Mouse (Mus musculus) kidney, postnatal 25 days (tissue): ENCODE measurements around the gene Prx.
"Not testable (repeated sequence)": the region's sequence is repeated elsewhere in the genome, so short reads cannot be mapped to it uniquely, and the experiment has no call there.

Source experiments
- DNase-seq, 2 experiments: peaks; one replicate each; pipeline ENCODE4 v3.0.0; 2021; ENCODE audit warnings: mixed read lengths in 2 of 2

Gene Prx

DNA sequence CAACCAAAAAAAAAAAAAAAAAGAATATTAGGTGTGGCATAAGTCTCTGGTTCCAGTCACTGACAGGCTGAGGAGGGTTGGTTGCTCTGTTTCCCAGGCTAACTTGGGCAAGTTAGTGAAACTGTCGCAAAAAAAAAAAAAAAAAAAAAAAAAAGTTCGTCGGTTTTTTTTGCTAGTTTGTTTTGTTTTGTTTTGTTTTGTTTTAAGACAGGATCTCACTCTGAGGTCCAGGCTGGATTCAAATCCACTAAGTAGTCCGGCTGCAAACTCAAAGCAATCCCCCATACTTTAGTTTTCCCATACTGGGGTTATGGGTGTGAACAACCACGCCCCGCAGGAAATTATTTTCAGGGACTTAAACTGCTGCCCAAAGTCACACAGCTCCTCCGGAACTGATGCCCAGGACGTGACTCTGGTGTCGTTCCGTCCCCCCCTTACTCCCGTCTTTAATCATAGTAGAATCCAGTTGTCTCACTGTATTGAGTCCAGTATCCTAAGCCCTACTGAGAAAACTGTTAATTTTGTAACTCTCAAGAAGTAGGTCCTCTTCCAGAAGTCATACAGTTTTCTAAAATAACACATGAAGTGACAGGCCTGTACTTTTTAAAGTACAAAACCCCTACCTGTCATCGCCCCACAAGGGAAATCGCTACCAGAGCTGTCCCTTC lies 12.9 kb upstream of the Prx start:
- DNase-seq = peak; percentile 56 to 69

DNA sequence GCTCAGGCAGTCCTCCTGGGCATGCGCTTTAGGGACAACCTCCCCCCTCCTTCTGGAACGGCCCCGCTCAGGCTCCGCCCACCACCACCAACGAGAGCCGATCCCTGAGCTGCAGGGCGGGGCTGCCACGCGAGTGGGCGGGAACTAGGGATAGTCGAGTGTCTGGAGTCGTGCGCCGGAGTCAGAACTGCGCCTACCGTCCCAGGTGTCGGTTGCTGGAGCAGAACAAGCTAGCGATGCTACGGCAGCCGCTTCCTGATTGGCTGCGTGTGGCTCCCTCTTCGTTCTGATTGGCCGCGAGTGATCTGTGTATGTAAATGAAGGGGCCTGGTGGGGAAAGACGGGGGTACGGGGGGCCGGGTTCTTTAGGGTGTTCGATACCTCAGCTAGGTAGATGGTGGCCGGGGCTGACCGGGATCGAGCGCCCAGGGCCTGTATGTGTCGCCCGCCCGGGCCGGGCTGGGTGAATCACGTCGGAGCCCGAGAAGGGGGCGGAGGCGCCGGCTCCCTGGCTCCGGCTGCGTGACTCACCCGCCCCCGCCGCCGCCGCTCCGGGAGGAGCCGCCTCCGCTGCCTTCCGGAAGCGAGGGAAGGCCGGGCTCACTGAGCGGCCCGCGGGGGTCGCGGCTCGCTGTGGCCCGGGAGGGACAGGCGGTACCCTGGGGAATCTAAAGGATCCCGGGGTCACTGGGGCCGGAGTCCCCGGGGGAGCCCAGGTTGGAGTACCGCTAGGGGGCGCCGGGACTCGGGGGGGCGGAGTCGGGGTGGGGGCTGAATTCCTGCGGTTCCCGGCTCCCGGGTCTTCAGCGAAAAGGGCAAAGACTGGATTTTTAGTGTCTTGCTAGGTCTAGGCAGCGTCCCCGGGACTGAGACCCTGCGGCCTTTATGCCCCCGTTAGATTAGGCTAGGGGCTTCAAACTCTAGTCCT lies 12.1 kb upstream of the Prx start, which contains the start of gene Sertad1:
Gene Sertad1 (plus strand): TSS at position 141 of the 928 bp plus-strand sequence.
- peak; percentile 100 for DNase-seq

DNA sequence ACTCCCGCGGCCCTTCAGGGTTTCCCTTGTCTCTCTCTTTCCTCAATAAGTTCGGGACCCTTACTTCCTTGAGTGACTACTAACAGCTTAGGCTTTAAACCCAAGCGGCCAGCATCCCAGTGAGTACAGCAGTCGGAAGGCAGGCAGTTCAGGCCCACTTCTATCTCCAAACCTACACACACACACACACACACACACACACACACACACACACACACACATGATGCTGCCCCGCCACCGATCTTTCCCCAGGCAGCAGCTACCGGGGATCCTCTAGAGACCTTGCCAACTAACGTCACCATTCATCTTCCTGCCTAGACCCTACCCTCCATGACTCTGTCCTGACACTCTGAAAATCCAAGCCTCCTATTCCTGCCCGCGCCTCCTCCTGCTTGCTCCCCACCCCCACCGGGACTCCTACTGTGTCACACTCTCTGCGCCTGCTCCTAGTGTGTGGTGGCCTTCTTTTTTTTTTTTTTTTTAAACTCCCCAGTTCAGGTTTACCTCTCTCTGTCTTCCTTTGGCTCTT lies 11.3 kb upstream of the Prx start:
- DNase-seq = peak; percentile 85 to 88

GRCm38 (mm10) chr7:27489270-27489869 lies 9.8 kb upstream of the Prx start:
- DNase-seq = no peak

- no peak for DNase-seq
These were observed 8.9 kb upstream of the Prx start for GRCm38 (mm10) chr7:27490227-27490542.

DNA sequence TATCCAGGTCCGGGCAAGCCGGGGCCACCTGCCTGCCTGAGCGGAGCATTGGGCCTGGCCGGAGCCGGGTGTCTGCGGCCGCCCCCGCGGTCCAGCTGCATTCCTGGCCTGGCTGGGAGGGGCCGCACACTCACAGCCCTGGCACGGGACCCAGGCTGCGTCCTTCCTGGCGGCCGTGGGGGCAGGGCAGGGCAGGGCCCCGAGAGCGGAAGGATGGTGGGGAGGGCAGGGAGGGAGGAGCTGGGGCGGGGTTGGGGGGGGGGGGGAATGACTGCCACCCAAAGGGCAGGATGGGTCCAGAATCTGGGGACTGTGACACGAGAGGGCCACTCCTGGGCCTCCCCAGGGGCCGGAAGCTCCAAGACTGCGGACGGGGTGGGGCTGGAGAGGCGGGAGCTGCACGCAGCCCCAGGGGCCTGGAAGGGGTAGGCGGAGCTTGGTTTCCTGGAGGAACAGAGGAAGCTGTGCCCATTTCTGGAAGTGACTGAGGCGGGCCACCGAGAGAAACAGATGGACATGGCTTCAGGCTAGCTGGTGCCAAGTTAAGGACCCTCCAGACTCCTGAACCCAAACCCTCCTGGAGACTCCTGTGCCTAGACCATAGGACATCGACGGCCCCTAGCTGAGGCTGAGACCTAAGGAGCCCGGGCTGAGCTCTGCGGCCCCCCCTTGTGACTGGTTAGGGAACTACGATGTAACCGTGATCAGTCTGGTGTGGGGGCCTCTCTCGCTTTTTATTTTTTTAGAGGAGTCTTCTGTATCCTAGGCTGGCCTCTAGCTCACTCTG lies 8.4 kb upstream of the Prx start:
- peak; percentile 96 to 98 for DNase-seq

- DNase-seq = peak; percentile 39 to 71
These were observed 7.3 kb upstream of the Prx start for GRCm38 (mm10) chr7:27491856-27492255.

DNA sequence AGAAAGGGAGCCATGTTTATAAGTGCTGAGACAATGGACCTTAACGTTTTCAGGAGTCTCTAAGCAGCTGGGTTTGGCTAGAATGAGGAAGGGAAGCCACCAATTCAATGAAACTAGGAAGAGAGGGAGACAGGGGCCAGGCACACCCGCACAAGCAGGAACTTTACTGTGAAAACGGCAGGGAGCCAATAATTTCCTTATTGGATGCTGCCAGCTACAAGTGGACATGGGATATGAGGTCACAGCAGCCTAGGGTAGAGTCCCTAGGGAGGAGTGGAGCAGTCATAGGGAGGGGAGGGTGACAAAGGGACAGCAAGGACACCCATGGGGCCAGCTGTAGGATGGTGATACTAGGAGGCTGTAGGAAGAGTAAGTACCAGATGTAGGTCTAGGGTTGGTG lies 6.1 kb upstream of the Prx start:
- DNase-seq = no peak

DNA sequence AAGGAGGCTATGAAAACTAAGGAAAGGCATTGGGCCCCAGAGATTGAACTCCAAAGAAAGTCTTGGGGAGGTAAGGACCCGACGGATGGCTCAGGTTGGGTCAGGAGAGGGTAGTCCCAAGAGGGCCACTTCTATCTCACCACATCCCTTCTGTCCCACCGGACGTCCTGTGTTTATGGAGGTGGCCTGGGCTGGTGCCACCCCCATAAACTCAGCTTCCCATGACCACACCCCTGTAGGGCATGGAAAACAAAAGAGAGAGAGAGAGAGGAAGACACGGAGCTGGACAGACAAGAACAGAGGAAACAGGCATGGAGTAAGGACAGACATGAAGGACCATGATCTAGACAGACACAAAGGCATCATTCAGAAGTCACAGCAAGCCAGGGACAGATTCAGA lies 5.7 kb upstream of the Prx start:
- no peak for DNase-seq

DNA sequence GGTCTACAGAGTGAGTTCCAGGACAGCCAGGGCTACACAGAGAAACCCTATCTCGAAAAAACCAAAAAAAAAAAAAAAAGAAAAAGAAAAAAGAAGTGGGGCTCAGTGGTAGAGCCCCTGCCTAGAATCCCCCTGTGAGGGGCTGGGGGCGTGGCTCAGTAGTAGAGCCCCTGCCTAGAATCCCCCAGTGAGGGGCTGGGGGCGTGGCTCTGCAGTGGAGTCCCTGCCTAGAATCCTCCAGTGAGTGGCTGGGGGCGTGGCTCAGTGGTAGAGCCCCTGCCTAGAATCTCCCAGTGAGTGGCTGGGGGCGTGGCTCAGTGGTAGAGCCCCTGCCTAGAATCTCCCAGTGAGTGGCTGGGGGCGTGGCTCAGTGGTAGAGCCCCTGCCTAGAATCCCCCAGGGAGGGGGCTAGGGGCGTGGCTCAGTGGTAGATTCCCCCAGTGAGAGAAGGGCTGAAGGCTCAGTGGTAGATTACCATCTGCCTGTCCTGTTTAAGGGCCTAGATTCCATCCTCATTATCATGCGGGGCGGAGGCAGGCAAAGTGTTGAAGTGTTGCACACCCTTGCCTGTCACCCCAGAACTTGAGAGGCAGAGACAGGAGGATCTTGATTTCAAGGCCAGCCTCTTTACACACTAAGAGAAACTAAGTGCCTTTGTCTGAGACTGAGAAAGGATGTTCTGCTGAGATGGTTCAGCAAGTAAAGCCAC lies 4.3 kb upstream of the Prx start:
- not testable (repeated sequence) for DNase-seq

DNA sequence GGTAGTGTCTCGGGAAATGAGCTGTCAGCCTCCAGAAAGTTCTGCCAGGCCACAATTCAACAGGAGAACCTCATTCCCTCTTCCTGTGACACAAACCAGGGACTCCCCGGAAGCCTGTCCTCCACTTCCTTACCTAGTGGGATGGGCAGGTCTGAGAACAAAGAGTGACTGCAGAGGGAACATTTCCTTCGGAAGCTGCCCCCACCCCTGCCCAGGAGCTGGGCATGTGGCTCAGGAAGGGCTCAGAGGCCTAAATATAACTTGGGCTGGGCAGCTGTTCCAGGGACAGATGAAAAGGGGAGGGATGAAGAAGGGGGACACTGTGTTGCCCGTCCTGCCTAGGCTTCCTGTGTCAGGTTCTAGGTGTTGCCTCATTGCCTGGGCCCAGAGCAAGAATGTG lies 2.5 kb downstream of the Prx start:
- peak; percentile 45 to 84 for DNase-seq

- DNase-seq = no peak
These were observed 7.7 kb downstream of the Prx start for GRCm38 (mm10) chr7:27506765-27507370.

DNA sequence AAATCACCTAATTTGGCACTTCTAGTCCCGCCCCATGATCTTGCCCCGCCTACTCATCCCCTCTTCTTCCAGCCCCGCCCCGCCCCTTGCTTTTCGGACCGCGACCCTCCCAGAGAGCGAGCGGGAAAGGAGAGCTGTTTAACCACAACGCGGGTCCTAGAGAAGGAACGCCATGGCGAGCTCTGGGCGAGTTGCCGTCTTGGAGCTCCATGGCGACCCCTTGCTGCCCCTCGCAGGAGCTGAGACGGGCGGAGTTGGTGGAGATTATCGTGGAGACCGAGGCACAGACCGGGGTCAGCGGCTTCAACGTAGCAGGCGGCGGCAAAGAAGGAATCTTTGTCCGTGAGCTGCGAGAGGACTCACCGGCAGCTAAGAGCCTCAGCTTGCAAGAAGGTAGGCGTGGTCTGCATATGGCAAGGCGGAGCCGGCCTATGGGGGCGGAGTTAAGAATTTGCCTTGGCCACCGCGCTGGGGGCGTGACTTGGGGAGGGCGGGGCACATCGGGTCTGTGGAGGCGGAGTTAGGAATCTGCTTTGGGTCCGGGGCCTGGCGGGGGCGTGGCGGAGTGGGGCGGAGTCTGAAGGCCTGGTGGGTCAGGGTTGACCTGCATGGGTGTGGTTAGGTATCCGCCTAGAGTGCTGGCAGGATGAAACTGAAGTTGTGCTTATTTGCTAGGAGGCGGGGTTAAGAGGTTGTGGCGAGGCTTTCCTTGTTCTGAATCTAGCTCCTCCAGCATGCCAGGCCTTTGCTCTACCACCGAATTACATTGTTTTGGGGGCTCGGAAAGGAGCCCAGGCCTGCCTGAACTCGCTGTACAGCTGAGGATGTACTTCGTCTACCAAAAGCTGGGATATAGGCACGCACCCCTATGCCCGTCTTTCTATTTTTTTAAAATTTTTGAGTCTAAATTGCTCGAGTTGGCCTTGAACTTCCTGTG lies 8.9 kb downstream of the Prx start:
- peak; percentile 99 for DNase-seq

- peak; percentile 74 to 79 for DNase-seq
These were observed 9.5 kb downstream of the Prx start for GRCm38 (mm10) chr7:27508648-27509005.

DNA sequence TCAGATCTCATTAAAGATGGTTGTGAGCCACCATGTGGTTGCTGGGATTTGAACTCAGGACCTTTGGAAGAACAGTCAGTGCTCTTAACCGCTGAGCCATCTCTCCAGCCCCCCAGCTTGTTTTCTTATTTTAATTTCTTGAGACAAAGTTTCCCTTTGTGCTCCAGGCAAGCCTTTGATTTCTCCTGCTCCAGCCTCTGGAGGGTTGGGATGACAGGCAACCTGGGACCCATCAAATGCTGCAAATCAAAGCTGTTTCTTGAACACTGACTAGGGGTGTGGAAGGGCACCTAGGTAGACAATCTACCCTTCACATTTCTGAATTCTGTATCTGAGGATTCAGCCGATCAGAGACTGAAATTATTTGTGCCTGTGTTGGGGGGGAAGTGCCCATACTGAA lies 11.7 kb downstream of the Prx start:
- no peak for DNase-seq

DNA sequence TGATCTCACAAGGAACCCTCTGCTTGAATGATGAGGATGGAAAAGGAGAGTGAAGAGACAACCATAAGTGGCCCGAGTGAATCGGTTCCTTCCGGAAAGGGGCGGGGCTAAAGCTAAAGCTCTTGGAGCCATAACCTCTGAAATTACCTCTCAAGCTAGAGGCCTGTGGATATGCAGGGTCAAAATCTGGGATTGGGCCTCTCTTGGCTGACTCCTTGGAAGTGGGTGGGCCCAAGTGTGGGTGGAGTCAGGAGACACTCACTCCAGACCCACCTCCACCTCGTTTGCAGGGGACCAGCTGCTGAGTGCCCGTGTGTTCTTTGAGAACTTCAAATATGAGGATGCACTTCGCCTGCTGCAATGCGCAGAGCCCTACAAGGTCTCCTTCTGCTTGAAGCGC lies 15.8 kb downstream of the Prx start:
- no peak for DNase-seq

- no peak for DNase-seq
These were observed 19.2 kb downstream of the Prx start for GRCm38 (mm10) chr7:27518314-27518713.

GRCm38 (mm10) chr7:27520104-27520503 lies 21.0 kb downstream of the Prx start:
- DNase-seq = no peak

DNA sequence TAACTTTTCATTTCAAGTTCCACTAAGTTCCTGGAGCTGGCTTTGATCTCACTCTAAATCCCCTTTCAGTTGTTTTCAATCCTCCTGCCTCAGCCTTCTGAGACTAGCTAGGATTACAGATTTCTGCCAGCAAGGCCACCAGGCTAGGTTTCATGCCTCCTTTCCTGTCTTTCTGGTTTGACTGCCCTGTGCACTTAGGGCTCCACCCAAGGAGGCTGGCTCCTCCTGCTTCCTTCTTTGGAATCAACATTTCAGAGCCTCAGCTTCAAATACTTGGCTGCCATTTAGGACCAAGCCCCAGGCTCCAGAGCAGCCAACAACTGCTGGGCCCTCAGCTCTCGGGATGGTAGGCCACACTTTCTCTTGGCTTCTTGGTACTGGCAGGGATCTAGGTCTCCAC lies 21.5 kb downstream of the Prx start:
- no peak for DNase-seq

DNA sequence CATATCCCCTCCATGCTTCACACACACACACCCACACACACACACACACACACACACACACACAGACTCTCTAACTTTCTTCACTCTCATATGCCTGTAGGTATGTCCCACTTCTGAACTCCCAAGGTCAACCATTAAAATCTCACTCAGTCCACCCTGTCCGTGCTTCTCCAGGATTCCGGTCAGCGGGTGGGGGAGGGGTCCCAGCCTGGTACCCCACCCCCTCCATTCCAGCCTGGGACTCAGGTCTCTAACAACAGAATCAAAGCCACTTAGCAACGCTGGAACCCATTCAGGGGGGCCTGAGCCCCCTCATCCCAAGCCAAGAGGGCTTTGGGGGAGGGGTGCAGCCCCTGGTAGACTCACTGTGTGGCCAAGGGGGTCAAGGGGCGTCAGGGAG lies 23.8 kb downstream of the Prx start, which contains the start of gene Hipk4:
Gene Hipk4 (plus strand): TSS at position 301 of the 400 bp plus-strand sequence.
- no peak for DNase-seq
